Mouse (Mus musculus): ENCODE data around the gene Ift140. TPM values are rescaled to one million over a fixed set of nuclear protein-coding genes. Genes with fewer than 3 reads are reported as not detected.

Gene Ift140
- 7.8 and 9.4 TPM in 2 replicates for polyA plus RNA-seq (2012; rRNA removed)

- peak; percentile 97 for DNase-seq (ENCODE audit: low read depth, low spot score)
- WGBS: under 1% methylated on average over 62 of the region's 62 CpGs
Observed at GRCm38 (mm10) chr17:25015655-25016291, at the start of gene Ift140, which contains the start of gene Cramp1l. TSS of gene Ift140 (plus strand) at chr17:25016085. TSS of gene Cramp1l (minus strand) at chr17:25015788.

- no peak for DNase-seq (ENCODE audit: low read depth, low spot score)
- 93% methylated on average over 6 of the region's 6 CpGs for WGBS
Observed at GRCm38 (mm10) chr17:24987221-24987620, 28.7 kb upstream of the Ift140 start.

GRCm38 (mm10) chr17:24994721-24995120 lies 21.2 kb upstream of the Ift140 start:
- DNase-seq (ENCODE audit: low read depth, low spot score): no peak
- WGBS: 86% methylated on average over 6 of the region's 6 CpGs

- no peak for DNase-seq (ENCODE audit: low read depth, low spot score)
- 99% methylated on average over 3 of the region's 3 CpGs for WGBS
Observed at GRCm38 (mm10) chr17:25005102-25005501, 10.8 kb upstream of the Ift140 start.

GRCm38 (mm10) chr17:25007480-25007879 lies 8.4 kb upstream of the Ift140 start:
- DNase-seq (ENCODE audit: low read depth, low spot score): no peak

GRCm38 (mm10) chr17:25013606-25014501 lies 2.0 kb upstream of the Ift140 start:
- DNase-seq (ENCODE audit: low read depth, low spot score): no peak

GRCm38 (mm10) chr17:25014841-25015570 lies 879 bp upstream of the Ift140 start:
- no peak for DNase-seq (ENCODE audit: low read depth, low spot score)
- under 1% methylated on average over 39 of the region's 39 CpGs for WGBS

More at GRCm38 (mm10) chr17:25013606-25014501, 2.0 kb upstream of the Ift140 start:
- under 1% methylated on average over 81 of the region's 81 CpGs for WGBS

- no peak for DNase-seq (ENCODE audit: low read depth, low spot score)
- WGBS: 1% methylated on average over 55 of the region's 55 CpGs
Observed at GRCm38 (mm10) chr17:25016292-25017132, 627 bp downstream of the Ift140 start.

- 65% methylated on average over 4 of the region's 4 CpGs for WGBS
- no peak for DNase-seq (ENCODE audit: low read depth, low spot score)
Observed at GRCm38 (mm10) chr17:25036183-25036582, 20.3 kb downstream of the Ift140 start.

GRCm38 (mm10) chr17:25044879-25045278 lies 29.0 kb downstream of the Ift140 start:
- no peak for DNase-seq (ENCODE audit: low read depth, low spot score)
- 69% methylated on average over 7 of the region's 7 CpGs for WGBS

- WGBS: 79% methylated on average over 4 of the region's 4 CpGs
- no peak for DNase-seq (ENCODE audit: low read depth, low spot score)
Observed at GRCm38 (mm10) chr17:25045281-25045680, 29.4 kb downstream of the Ift140 start.

- no peak for DNase-seq (ENCODE audit: low read depth, low spot score)
- 80% methylated on average over 6 of the region's 6 CpGs for WGBS
Observed at GRCm38 (mm10) chr17:25047143-25047542, 31.3 kb downstream of the Ift140 start.

- no peak for DNase-seq (ENCODE audit: low read depth, low spot score)
- 81% methylated on average over 9 of the region's 9 CpGs for WGBS
Observed at GRCm38 (mm10) chr17:25053274-25053673, 37.4 kb downstream of the Ift140 start.

- WGBS: 91% methylated on average over 6 of the region's 6 CpGs
Observed at GRCm38 (mm10) chr17:25057041-25057440, 41.2 kb downstream of the Ift140 start.

GRCm38 (mm10) chr17:25063261-25063660 lies 47.4 kb downstream of the Ift140 start:
- no peak for DNase-seq (ENCODE audit: low read depth, low spot score)
- WGBS: 95% methylated on average over 4 of the region's 4 CpGs

More at GRCm38 (mm10) chr17:25057041-25057440, 41.2 kb downstream of the Ift140 start:
- no peak for DNase-seq (ENCODE audit: low read depth, low spot score)

- no peak for DNase-seq (ENCODE audit: low read depth, low spot score)
- WGBS: 79% methylated on average over 12 of the region's 12 CpGs
Observed at GRCm38 (mm10) chr17:25063872-25064271, 48.0 kb downstream of the Ift140 start.

- 59% methylated on average over 9 of the region's 9 CpGs for WGBS
- DNase-seq (ENCODE audit: low read depth, low spot score): no peak
Observed at GRCm38 (mm10) chr17:25064351-25064750, 48.5 kb downstream of the Ift140 start.

- no peak for DNase-seq (ENCODE audit: low read depth, low spot score)
- WGBS: 84% methylated on average over 3 of the region's 3 CpGs
Observed at GRCm38 (mm10) chr17:25065189-25065588, 49.3 kb downstream of the Ift140 start.

- WGBS: 83% methylated on average over 7 of the region's 7 CpGs
- no peak for DNase-seq (ENCODE audit: low read depth, low spot score)
Observed at GRCm38 (mm10) chr17:25066595-25066994, 50.7 kb downstream of the Ift140 start.

Measured in large intestine, adult 2 months (tissue).